Mouse (Mus musculus) left cerebral cortex, adult 9 months (tissue): ENCODE data around the gene 1700016D06Rik.
A peak's percentile ranks its signal among the peaks of the same experiment; 100 is the strongest.

ENCODE experiments used
- DNase-seq, 2 experiments: peaks; one replicate each; pipeline ENCODE4 v3.0.0; 2022; ENCODE audit warnings: low spot score in 2 of 2

Gene 1700016D06Rik

GRCm38 (mm10) chr8:11701033-11701362 lies at the start of gene 1700016D06Rik:
1700016D06Rik (minus strand) TSS chr8:11701063.
- no peak for DNase-seq

GRCm38 (mm10) chr8:11749472-11749871 lies 48.6 kb upstream of the 1700016D06Rik start:
- no peak for DNase-seq

- no peak for DNase-seq
Observed at GRCm38 (mm10) chr8:11746850-11747600, 46.2 kb upstream of the 1700016D06Rik start.

GRCm38 (mm10) chr8:11743580-11743979 lies 42.7 kb upstream of the 1700016D06Rik start:
- DNase-seq: no peak

GRCm38 (mm10) chr8:11740857-11741256 lies 40.0 kb upstream of the 1700016D06Rik start:
- DNase-seq: no peak

- no peak for DNase-seq
Observed at GRCm38 (mm10) chr8:11739082-11739481, 38.2 kb upstream of the 1700016D06Rik start.

- no peak for DNase-seq
Observed at GRCm38 (mm10) chr8:11737096-11737495, 36.2 kb upstream of the 1700016D06Rik start.

GRCm38 (mm10) chr8:11735672-11736235 lies 34.9 kb upstream of the 1700016D06Rik start:
- DNase-seq: no peak

GRCm38 (mm10) chr8:11730271-11730940 lies 29.5 kb upstream of the 1700016D06Rik start:
- DNase-seq: no peak

GRCm38 (mm10) chr8:11728482-11729295 lies 27.8 kb upstream of the 1700016D06Rik start:
- peak in 1 of 2 experiments; percentile 33 for DNase-seq

GRCm38 (mm10) chr8:11727651-11728481 lies 27.0 kb upstream of the 1700016D06Rik start, which contains the start of gene Arhgef7:
Arhgef7 (plus strand) TSS chr8:11727721.
- DNase-seq: peak; percentile 48 to 79

- DNase-seq: no peak
Observed at GRCm38 (mm10) chr8:11727273-11727650, 26.4 kb upstream of the 1700016D06Rik start.

- no peak for DNase-seq
Observed at GRCm38 (mm10) chr8:11717194-11717593, 16.3 kb upstream of the 1700016D06Rik start.

GRCm38 (mm10) chr8:11712244-11712643 lies 11.4 kb upstream of the 1700016D06Rik start:
- no peak for DNase-seq

- no peak for DNase-seq
Observed at GRCm38 (mm10) chr8:11710415-11710814, 9.6 kb upstream of the 1700016D06Rik start.

- no peak for DNase-seq
Observed at GRCm38 (mm10) chr8:11709542-11709941, 8.7 kb upstream of the 1700016D06Rik start.

GRCm38 (mm10) chr8:11708815-11709214 lies 8.0 kb upstream of the 1700016D06Rik start:
- no peak for DNase-seq

GRCm38 (mm10) chr8:11707701-11708100 lies 6.8 kb upstream of the 1700016D06Rik start:
- no peak for DNase-seq

GRCm38 (mm10) chr8:11705818-11706217 lies 5.0 kb upstream of the 1700016D06Rik start:
- DNase-seq: peak in 1 of 2 experiments; percentile 53

- DNase-seq: no peak
Observed at GRCm38 (mm10) chr8:11704716-11705420, 4.0 kb upstream of the 1700016D06Rik start.
